Mouse (Mus musculus) ES-E14 (cell line): ENCODE measurements around the gene Rassf8. TPM values are rescaled to one million over a fixed set of nuclear protein-coding genes. Genes with fewer than 3 reads are reported as not detected.

Experiments used
- DNase-seq: peaks from one replicate; pipeline ENCODE4 v3.0.0-alpha.2; 2013; ENCODE audit warnings: low read depth, low spot score
- H3K27ac ChIP-seq: 2 replicates; pipeline ENCODE4 v1.5.1; 2012; ENCODE audit warnings: low read depth, mild to moderate bottlenecking, low read length, moderate library complexity, mixed read lengths; ENCODE audit not compliant: poor library complexity, insufficient read depth, severe bottlenecking
- H3K36me3 ChIP-seq: 2 replicates; pipeline ENCODE4 v1.6.1; 2012; ENCODE audit warnings: mild to moderate bottlenecking, low read length, moderate library complexity, mixed read lengths; ENCODE audit not compliant: control insufficient read depth, poor library complexity, insufficient read depth, severe bottlenecking
- H3K4me1 ChIP-seq, 2 experiments: fragments of 150-350 bp in 1 of 2; sonication (generic) in 1 of 2; 2 replicates each; pipeline ENCODE4 v1.6.1; 2012; ENCODE audit warnings: low read length in 2 of 2, mild to moderate bottlenecking in 1 of 2, mixed read lengths in 1 of 2; ENCODE audit not compliant: control insufficient read depth in 2 of 2, insufficient read depth in 2 of 2, poor library complexity in 1 of 2
- H3K4me3 ChIP-seq, 2 experiments: fragments of 150-350 bp in 1 of 2; sonication (generic) in 1 of 2; 2 replicates each; pipeline ENCODE4 v1.5.1; 2012; ENCODE audit warnings: low read length in 2 of 2, low read depth in 1 of 2, mild to moderate bottlenecking in 1 of 2, mixed read lengths in 1 of 2; ENCODE audit not compliant: insufficient read depth in 1 of 2, poor library complexity in 1 of 2, severe bottlenecking in 1 of 2
- H3K9ac ChIP-seq: 2 replicates; pipeline ENCODE4 v1.6.1; 2012; ENCODE audit warnings: low read depth, mild to moderate bottlenecking, low read length, mixed read lengths; ENCODE audit not compliant: poor library complexity, insufficient read depth, severe bottlenecking
- H3K9me3 ChIP-seq: fragments of 150-350 bp; sonication (generic); 2 replicates; pipeline ENCODE4 v1.6.1; 2012; ENCODE audit warnings: low read depth, mild to moderate bottlenecking, low read length; ENCODE audit not compliant: control insufficient read depth, insufficient read depth
- CHD2 ChIP-seq: IDR thresholded peaks from 2 replicates; pipeline ENCODE4 v1.6.1; 2014; ENCODE audit warnings: mild to moderate bottlenecking, low read depth, low read length, inconsistent platforms
- HCFC1 ChIP-seq: IDR thresholded peaks from 2 replicates; pipeline ENCODE4 v1.6.1; 2012; ENCODE audit warnings: low read length, inconsistent platforms, borderline replicate concordance; ENCODE audit not compliant: insufficient read depth
- MAFK ChIP-seq: IDR thresholded peaks from 2 replicates; pipeline ENCODE4 v1.6.1; 2014; ENCODE audit warnings: mild to moderate bottlenecking, low read depth, low read length, inconsistent platforms; ENCODE audit not compliant: insufficient read depth
- ZC3H11A ChIP-seq: IDR thresholded peaks from 2 replicates; pipeline ENCODE4 v1.6.1; 2012; ENCODE audit warnings: low read depth, mild to moderate bottlenecking, inconsistent platforms, low read length, borderline replicate concordance
- ZNF384 ChIP-seq: IDR thresholded peaks from 2 replicates; pipeline ENCODE4 v1.6.1; 2012; ENCODE audit warnings: low read depth, low read length, inconsistent platforms
- in situ Hi-C, 2 experiments: fragments of 600-800 bp; cut with MboI; formaldehyde crosslinking; loops; one replicate each; pipeline ENCODE4 v1.15.1; 2025; ENCODE audit warnings: low sequenced_read_pairs in 2 of 2, inconsistent platforms in 1 of 2; ENCODE audit not compliant: unreplicated experiment in 2 of 2
- total RNA-seq: library from RNA; depleted of rRNA; stranded (reverse); fragments of 300-350 nt; gene quantifications from 2 replicates; pipeline ENCODE4 v1.2.3, GENCODE M21; 2012

Rassf8 gene
- total RNA-seq, 1 experiment: 9.0 TPM

GRCm38 (mm10) chr6:145796191-145797023 is 49.9 kb downstream of the Rassf8 start:
- Histone ChIP-seq H3K9me3 (no peaks in the 10 kb centered on the region), H3K36me3 (no peaks in the 10 kb centered on the region), H3K9ac (no peak overlapping the region), H3K4me1 (no peaks in the 10 kb centered on the region; a peak in 1 of 4 replicates), H3K27ac (no peak overlapping the region), H3K4me3 (no peak overlapping the region)
- DNase-seq: no peak
- TF ChIP-seq CHD2: no peak
- no peak for TF ChIP-seq ZNF384
- TF ChIP-seq HCFC1: no peak
- no peak for TF ChIP-seq ZC3H11A
- no peak for TF ChIP-seq MAFK
- in situ Hi-C loops: no loop called here

GRCm38 (mm10) chr6:145797692-145798091 is 51.1 kb downstream of the Rassf8 start:
- Histone ChIP-seq H3K9me3 (no peaks in the 10 kb centered on the region), H3K4me1 (no peaks in the 10 kb centered on the region; a peak in 1 of 4 replicates), H3K9ac (no peak overlapping the region), H3K27ac (no peak overlapping the region), H3K36me3 (no peaks in the 10 kb centered on the region), H3K4me3 (no peak overlapping the region)
- TF ChIP-seq MAFK: no peak
- TF ChIP-seq HCFC1: no peak
- TF ChIP-seq CHD2: no peak
- no peak for TF ChIP-seq ZNF384
- TF ChIP-seq ZC3H11A: no peak
- in situ Hi-C loops: no loop called here
- no peak for DNase-seq

- H3K36me3 ChIP-seq: no peaks in the 10 kb centered on the region
- no peak overlapping the region for H3K4me3 ChIP-seq
- H3K9ac ChIP-seq: no peak overlapping the region
- TF ChIP-seq ZC3H11A: no peak
- no peaks in the 10 kb centered on the region; a peak in 1 of 4 replicates for H3K4me1 ChIP-seq
- H3K9me3 ChIP-seq: no peaks in the 10 kb centered on the region
- H3K27ac ChIP-seq: no peak overlapping the region
- no peak for DNase-seq
- in situ Hi-C loops: no loop called here
These were observed 55.4 kb downstream of the Rassf8 start for GRCm38 (mm10) chr6:145801796-145802488.

- no peak overlapping the region for H3K9ac ChIP-seq
- in situ Hi-C loops: no loop called here
- H3K36me3 ChIP-seq: no peaks in the 10 kb centered on the region
- no peak overlapping the region for H3K27ac ChIP-seq
- no peak for DNase-seq
- H3K9me3 ChIP-seq: no peaks in the 10 kb centered on the region
- no peak overlapping the region for H3K4me3 ChIP-seq
- TF ChIP-seq ZNF384 (no peak), ZC3H11A (no peak), CHD2 (no peak), MAFK (no peak), HCFC1 (no peak)
- H3K4me1 ChIP-seq: no peaks in the 10 kb centered on the region
These were observed 56.3 kb downstream of the Rassf8 start for GRCm38 (mm10) chr6:145802881-145803280.
